Mouse (Mus musculus) small intestine, adult 2 months (tissue): ENCODE results near the gene Ap1m2.

Source experiments
- CTCF ChIP-seq: fragments of 200-500 bp; IDR thresholded peaks from 2 replicates; pipeline ENCODE4 v1.5.1; 2012; ENCODE audit warnings: low read depth, mild to moderate bottlenecking, control low read depth, inconsistent platforms, low read length, moderate library complexity, mixed read lengths; ENCODE audit not compliant: insufficient replicate concordance, insufficient read length; ENCODE audit errors: extremely low read depth
- POLR2A ChIP-seq: fragments of 200-500 bp; IDR thresholded peaks from 2 replicates; pipeline ENCODE4 v1.6.1; 2012; ENCODE audit warnings: low read depth, mild to moderate bottlenecking, control low read depth, inconsistent platforms, low read length, moderate library complexity

DNA sequence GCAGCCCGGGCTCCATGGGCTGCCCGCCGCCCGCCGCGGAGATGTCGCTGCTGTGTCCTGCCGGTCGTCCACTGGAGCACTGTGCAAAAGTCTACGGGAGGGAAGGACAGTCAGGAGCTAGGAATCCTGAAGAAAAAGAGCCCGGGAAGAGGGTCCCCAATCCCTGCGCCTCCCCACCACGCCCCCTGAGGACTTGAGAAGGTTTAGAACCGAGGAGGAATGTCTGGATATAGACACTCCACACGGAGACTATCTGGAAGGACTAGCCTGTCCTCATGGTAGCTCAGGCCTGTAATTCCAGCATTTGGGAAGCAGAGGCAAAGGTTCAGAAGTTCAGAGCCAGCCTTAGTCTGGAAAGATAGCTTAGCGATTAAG, 67.0 kb downstream of the Ap1m2 start:
- TF ChIP-seq POLR2A, result no peak
- no peak for TF ChIP-seq CTCF
